Mouse (Mus musculus) forebrain, embryonic 14.5 days (tissue): ENCODE data around the gene Palm2. TPM values are rescaled to one million over a fixed set of nuclear protein-coding genes. Genes with fewer than 3 reads are reported as not detected.

Source experiments
- ATAC-seq: fragments of 200-750 bp; cut with Nextera tagmentation; 2 replicates; pipeline ENCODE4 v1.8.0; 2017; ENCODE audit warnings: mild to moderate bottlenecking, moderate library complexity
- DNase-seq: peaks from one replicate; pipeline ENCODE4 v3.0.0-alpha.2; 2015; ENCODE audit warnings: low spot score
- H3K27ac ChIP-seq: fragments of 300-500 bp; sonication (generic); 2 replicates; pipeline ENCODE4 v1.5.1; 2014; ENCODE audit warnings: low read depth, mild to moderate bottlenecking, control low read depth, low read length, moderate library complexity
- H3K27me3 ChIP-seq: fragments of 300-500 bp; sonication (generic); replicated peaks from 2 replicates; pipeline ENCODE4 v1.6.1; 2014; ENCODE audit warnings: low read length, control low read depth, mixed read lengths; ENCODE audit not compliant: control insufficient read depth, insufficient read depth
- H3K36me3 ChIP-seq: fragments of 300-500 bp; sonication (generic); 2 replicates; pipeline ENCODE4 v1.6.1; 2014; ENCODE audit warnings: low read length, control low read depth; ENCODE audit not compliant: control insufficient read depth, insufficient read depth
- H3K4me1 ChIP-seq: fragments of 300-500 bp; sonication (generic); 2 replicates; pipeline ENCODE4 v1.6.1; 2014; ENCODE audit warnings: antibody characterized with exemption, low read length, control low read depth; ENCODE audit not compliant: control insufficient read depth, insufficient read depth
- H3K4me2 ChIP-seq: fragments of 300-500 bp; sonication (generic); 2 replicates; pipeline ENCODE4 v1.6.1; 2014; ENCODE audit warnings: mild to moderate bottlenecking, control low read depth, low read length
- H3K4me3 ChIP-seq: fragments of 300-500 bp; sonication (generic); 2 replicates; pipeline ENCODE4 v1.5.1; 2014; ENCODE audit warnings: low read depth, low read length, control low read depth
- H3K9ac ChIP-seq: fragments of 300-500 bp; sonication (generic); 2 replicates; pipeline ENCODE4 v1.6.1; 2014; ENCODE audit warnings: mild to moderate bottlenecking, low read length, control low read depth, moderate library complexity
- H3K9me3 ChIP-seq: fragments of 300-500 bp; sonication (generic); replicated peaks from 2 replicates; pipeline ENCODE4 v1.6.1; 2016; ENCODE audit warnings: low read length, control low read depth, mixed read lengths; ENCODE audit not compliant: control insufficient read depth
- WGBS: fragments of 180-500 bp; shearing (Covaris S2); extraction: QIAGEN DNeasy Blood & Tissue Kit; methylation state at CpG from one replicate; pipeline ENCODE4 v1.1.7; 2014; 5-methylcytosine and 5-hydroxymethylcytosine counted together
- polyA plus RNA-seq: library from polyadenylated mRNA; unstranded; fragments of >200 nt; fragmentation: Nextera tagmentation; extraction: Ambion mirVana; gene quantifications from 2 replicates; pipeline ENCODE4 v1.2.1, GENCODE M21; 2014

Palm2 gene
- polyA plus RNA-seq, 1 experiment from 2014 or later: 2.3 TPM

DNA sequence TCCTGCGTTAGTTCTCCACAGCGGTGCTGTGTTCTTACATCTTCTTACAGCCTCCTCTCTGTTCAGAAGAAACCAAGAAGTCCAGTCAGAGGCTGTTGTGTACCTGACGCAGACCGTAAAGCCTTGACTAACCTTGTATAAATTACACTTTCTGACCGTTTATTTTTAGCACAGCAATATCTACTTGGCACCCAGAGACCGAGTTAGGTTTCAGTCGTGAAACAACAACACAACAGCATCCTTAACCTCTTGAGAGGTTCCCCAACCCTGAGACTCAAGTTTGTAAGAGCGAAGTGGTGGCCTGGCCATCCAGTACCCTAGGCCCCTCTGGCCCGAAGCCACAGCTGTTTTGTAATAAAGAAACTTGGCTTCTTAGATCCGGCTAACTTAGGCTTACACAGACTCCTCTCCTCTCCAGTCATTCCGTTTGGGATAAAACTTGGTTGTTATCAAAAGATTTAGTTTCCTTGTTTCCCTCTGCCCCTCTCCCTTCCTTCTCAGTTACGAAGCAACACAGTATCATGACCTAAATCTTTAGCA is 250.7 kb downstream of the Palm2 start:
- peaks cover 3% of the 10 kb centered on the region for H3K4me1 ChIP-seq
- no peak overlapping the region for H3K9ac ChIP-seq
- no peak overlapping the region for H3K4me2 ChIP-seq
- ATAC-seq: no peak
- no peak for DNase-seq
- H3K27me3 ChIP-seq: no peaks in the 10 kb centered on the region
- H3K9me3 ChIP-seq: no peaks in the 10 kb centered on the region
- WGBS: 88% methylated on average over 12 of the region's 12 CpGs
- H3K27ac ChIP-seq: no peak overlapping the region
- H3K4me3 ChIP-seq: no peak overlapping the region
- no peaks in the 10 kb centered on the region for H3K36me3 ChIP-seq

GRCm38 (mm10) chr4:57686736-57687135 is 252.7 kb downstream of the Palm2 start:
- Histone ChIP-seq H3K9me3 (no peaks in the 10 kb centered on the region), H3K9ac (no peak overlapping the region), H3K36me3 (no peaks in the 10 kb centered on the region), H3K4me1 (peaks cover 3% of the 10 kb centered on the region), H3K4me2 (no peak overlapping the region), H3K27ac (no peak overlapping the region), H3K4me3 (no peak overlapping the region), H3K27me3 (no peaks in the 10 kb centered on the region)
- 83% methylated on average over 3 of the region's 3 CpGs for WGBS
- ATAC-seq (no peak), DNase-seq (no peak)

GRCm38 (mm10) chr4:57687583-57687982 is 253.5 kb downstream of the Palm2 start:
- Histone ChIP-seq H3K36me3 (no peaks in the 10 kb centered on the region), H3K27me3 (no peaks in the 10 kb centered on the region), H3K27ac (no peak overlapping the region), H3K9ac (no peak overlapping the region), H3K4me2 (no peak overlapping the region), H3K4me1 (peaks cover 3% of the 10 kb centered on the region), H3K9me3 (no peaks in the 10 kb centered on the region), H3K4me3 (no peak overlapping the region)
- WGBS: 87% methylated on average over 3 of the region's 3 CpGs
- no peak for DNase-seq
- ATAC-seq: no peak

- no peaks in the 10 kb centered on the region for H3K9me3 ChIP-seq
- DNase-seq (no peak), ATAC-seq (no peak)
- no peak overlapping the region for H3K4me3 ChIP-seq
- 73% methylated on average over 9 of the region's 9 CpGs for WGBS
- H3K4me1 ChIP-seq: peaks cover 3% of the 10 kb centered on the region
- H3K27me3 ChIP-seq: no peaks in the 10 kb centered on the region
- no peak overlapping the region for H3K9ac ChIP-seq
- H3K27ac ChIP-seq: no peak overlapping the region
- no peak overlapping the region for H3K4me2 ChIP-seq
- H3K36me3 ChIP-seq: no peaks in the 10 kb centered on the region
Observed at GRCm38 (mm10) chr4:57688131-57688530, 254.1 kb downstream of the Palm2 start.

GRCm38 (mm10) chr4:57690001-57690400 is 256.0 kb downstream of the Palm2 start:
- Histone ChIP-seq H3K27ac (no peak overlapping the region), H3K4me2 (no peak overlapping the region), H3K27me3 (no peaks in the 10 kb centered on the region), H3K4me3 (no peak overlapping the region), H3K4me1 (peaks cover 3% of the 10 kb centered on the region), H3K9ac (no peak overlapping the region), H3K9me3 (no peaks in the 10 kb centered on the region), H3K36me3 (no peaks in the 10 kb centered on the region)
- no peak for ATAC-seq
- DNase-seq: no peak
- WGBS: 81% methylated on average over 6 of the region's 6 CpGs

GRCm38 (mm10) chr4:57690805-57691204 is 256.8 kb downstream of the Palm2 start:
- Histone ChIP-seq H3K27ac (no peak overlapping the region), H3K9me3 (no peaks in the 10 kb centered on the region), H3K4me3 (no peak overlapping the region), H3K4me2 (no peak overlapping the region), H3K27me3 (no peaks in the 10 kb centered on the region), H3K4me1 (peaks cover 3% of the 10 kb centered on the region), H3K36me3 (no peaks in the 10 kb centered on the region), H3K9ac (no peak overlapping the region)
- DNase-seq: no peak
- 38% methylated on average over 1 of the region's 1 CpGs for WGBS
- no peak for ATAC-seq

- H3K9ac ChIP-seq: no peak overlapping the region
- no peak overlapping the region for H3K4me3 ChIP-seq
- H3K27ac ChIP-seq: no peak overlapping the region
- no peaks in the 10 kb centered on the region for H3K4me1 ChIP-seq
- DNase-seq: no peak
- no peaks in the 10 kb centered on the region for H3K27me3 ChIP-seq
- H3K4me2 ChIP-seq: no peak overlapping the region
- no peak for ATAC-seq
- H3K9me3 ChIP-seq: no peaks in the 10 kb centered on the region
- WGBS: 83% methylated on average over 5 of the region's 5 CpGs
- H3K36me3 ChIP-seq: no peaks in the 10 kb centered on the region
Observed at GRCm38 (mm10) chr4:57694356-57695136, 260.5 kb downstream of the Palm2 start.

DNA sequence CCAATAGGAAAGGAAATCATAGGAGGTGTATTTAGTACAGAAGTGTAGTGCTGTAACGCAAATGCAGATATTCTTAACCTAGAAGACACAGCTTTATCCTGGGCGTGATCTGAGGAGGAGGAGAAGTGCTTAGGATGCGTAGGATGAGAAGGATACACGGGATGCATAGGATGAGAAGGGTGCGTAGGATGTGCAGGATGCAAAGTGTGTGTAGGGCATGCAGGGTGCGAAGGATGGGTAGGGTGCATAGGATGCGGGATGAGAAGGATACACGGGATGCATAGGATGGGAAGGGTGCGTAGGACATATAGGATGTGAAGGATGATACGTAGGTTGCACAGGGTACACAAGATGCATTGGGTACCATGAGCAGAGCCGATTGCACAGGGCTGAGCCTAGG is 262.9 kb downstream of the Palm2 start:
- WGBS: 95% methylated on average over 11 of the region's 11 CpGs

GRCm38 (mm10) chr4:57697918-57698611 is 264.0 kb downstream of the Palm2 start:
- no peaks in the 10 kb centered on the region for H3K9me3 ChIP-seq
- H3K27ac ChIP-seq: no peak overlapping the region
- H3K36me3 ChIP-seq: no peaks in the 10 kb centered on the region
- H3K9ac ChIP-seq: no peak overlapping the region
- H3K4me1 ChIP-seq: no peaks in the 10 kb centered on the region
- no peak overlapping the region for H3K4me2 ChIP-seq
- H3K4me3 ChIP-seq: no peak overlapping the region
- H3K27me3 ChIP-seq: no peaks in the 10 kb centered on the region
- ATAC-seq (no peak), DNase-seq (no peak)
- WGBS: 88% methylated on average over 12 of the region's 12 CpGs

More for the DNA sequence above, 262.9 kb downstream of the Palm2 start:
- no peak overlapping the region for H3K4me2 ChIP-seq
- no peaks in the 10 kb centered on the region for H3K9me3 ChIP-seq
- H3K4me1 ChIP-seq: no peaks in the 10 kb centered on the region
- H3K9ac ChIP-seq: no peak overlapping the region
- no peak for ATAC-seq
- H3K27me3 ChIP-seq: no peaks in the 10 kb centered on the region
- H3K36me3 ChIP-seq: no peaks in the 10 kb centered on the region
- no peak overlapping the region for H3K27ac ChIP-seq
- DNase-seq: no peak
- H3K4me3 ChIP-seq: no peak overlapping the region
